Mouse (Mus musculus) kidney, adult 2 months (tissue): ENCODE measurements around the gene Kcnj6.

Experiments used
- CTCF ChIP-seq: fragments of 200-500 bp; conservative IDR thresholded peaks from 2 replicates; pipeline ENCODE4 v1.5.1; 2011; ENCODE audit warnings: low read depth, mild to moderate bottlenecking, control low read depth, low read length, moderate library complexity, mixed read lengths; ENCODE audit not compliant: insufficient read depth, insufficient read length
- POLR2A ChIP-seq: fragments of 200-500 bp; IDR thresholded peaks from one replicate; pipeline ENCODE4 v1.6.1; 2011; ENCODE audit warnings: low read depth, low read length, control low read depth

GRCm38 (mm10) chr16:94994924-94995323 is 2.6 kb downstream of the Kcnj6 start:
- no peak for TF ChIP-seq POLR2A
- no peak for TF ChIP-seq CTCF
